Comparison of ENCODE assay signal across 9 mouse cellular contexts in the genomic region with DNA sequence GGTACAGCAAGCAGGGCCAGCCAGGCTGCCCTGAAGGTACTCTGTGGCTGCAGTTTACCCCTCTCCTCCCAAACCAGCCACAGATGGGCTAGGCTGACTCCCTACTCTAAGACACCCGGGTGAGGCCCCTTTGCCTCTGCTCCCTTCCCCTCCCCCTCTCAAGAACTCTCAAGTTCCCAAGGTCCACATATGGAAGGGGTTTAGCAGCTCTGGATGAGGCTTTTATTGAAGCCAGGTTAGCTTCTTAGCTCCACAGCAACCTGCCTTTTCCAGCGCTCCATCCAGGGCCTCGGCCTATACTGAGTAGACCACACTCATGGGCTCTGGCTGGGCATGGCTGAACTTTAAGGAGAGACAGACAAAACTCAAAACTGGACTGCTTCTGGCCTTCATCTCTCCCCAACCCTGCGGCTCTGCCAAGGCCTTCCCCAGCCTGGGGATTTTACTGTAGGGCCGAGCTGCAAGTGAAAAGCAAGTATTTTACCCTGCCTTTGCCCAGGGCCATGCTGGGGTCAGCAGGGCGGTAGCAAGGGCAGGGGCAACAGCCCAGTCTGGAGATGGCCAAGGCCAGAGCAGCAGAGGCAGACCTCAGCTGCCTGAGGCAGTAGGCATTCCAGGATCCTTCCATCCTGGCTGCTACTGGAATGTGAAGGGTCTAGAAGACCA. TPM values are rescaled to one million over a fixed set of nuclear protein-coding genes. Genes with fewer than 3 reads are reported as not detected.
A peak's percentile ranks its signal among the peaks of the same experiment; 100 is the strongest.
DNase-seq lines count a peak whose midpoint lies in the region; ATAC-seq lines count a peak whose summit lies in the region.
"Had no signal": no experiment of that assay in that cellular context is flagged by ENCODE, and none has a peak within 500 bp of the region (broad histone marks: within the 10 kb centered on the region; RNA-seq: fewer than 3 reads in every experiment).

No protein-coding gene starts in this region.

- H3K4me2 ChIP-seq in hindbrain, embryonic 14.5 days (replicated peaks) = no peak overlapping the region
- H3K4me2 ChIP-seq in midbrain, embryonic 15.5 days = no peak overlapping the region
- H3K4me2 ChIP-seq: liver, embryonic 12.5 days had no signal

- no peak overlapping the region for H3K4me3 ChIP-seq in heart, embryonic 10.5 days
- no peak overlapping the region for H3K4me3 ChIP-seq in hindbrain, embryonic 14.5 days (replicated peaks; ENCODE audit: low read length)
- H3K4me3 ChIP-seq in midbrain, embryonic 15.5 days = no peak overlapping the region
- H3K4me3 ChIP-seq: liver, embryonic 12.5 days had no signal

- H3K9ac ChIP-seq in hindbrain, embryonic 14.5 days = no peak overlapping the region
- H3K9ac ChIP-seq in midbrain, embryonic 15.5 days = no peak overlapping the region
- H3K9ac ChIP-seq: liver, embryonic 12.5 days had no signal

- H3K36me3 ChIP-seq in heart, embryonic 10.5 days = peaks cover 19% of the 10 kb centered on the region; the same call in 1 of the 2 replicates
- H3K36me3 ChIP-seq in hindbrain, embryonic 14.5 days (replicated peaks; ENCODE audit: control insufficient read depth, insufficient read depth) = peaks cover 28% of the 10 kb centered on the region
- 0 out of 2 replicates have a peak, but pooled peaks cover 1% of the 10 kb centered on the region for H3K36me3 ChIP-seq in midbrain, embryonic 15.5 days (replicated peaks)
- H3K36me3 ChIP-seq: liver, embryonic 12.5 days had no signal

- no peaks in the 10 kb centered on the region for H3K9me3 ChIP-seq in heart, embryonic 10.5 days
- H3K9me3 ChIP-seq in hindbrain, embryonic 14.5 days (ENCODE audit: control insufficient read depth, low read length) = no peaks in the 10 kb centered on the region
- H3K9me3 ChIP-seq in midbrain, embryonic 15.5 days = no peaks in the 10 kb centered on the region
- H3K9me3 ChIP-seq: liver, embryonic 12.5 days had no signal

- no peak for DNase-seq in heart, embryonic 10.5 days (ENCODE audit: low spot score)
- DNase-seq in heart, postnatal 25 days (ENCODE audit: low spot score) = no peak
- DNase-seq in embryo, embryonic 9.5 days (ENCODE audit: extremely low spot score) = peak; percentile 44
- DNase-seq in hindbrain, embryonic 14.5 days (ENCODE audit: low spot score) = no peak
- DNase-seq in yolk sac, embryonic 10.5 days (ENCODE audit: low spot score) = no peak
- no peak for DNase-seq in layer of hippocampus, adult 18-20 months (ENCODE audit: low spot score in 2 of 2)

- ATAC-seq in hindbrain, embryonic 14.5 days (ENCODE audit: low FRiP score) = no peak
- ATAC-seq in midbrain, embryonic 15.5 days (replicated peaks) = no peak
- ATAC-seq in monocyte, adult 5-6 weeks (replicated peaks; ENCODE audit: insufficient number of reproducible peaks, low FRiP score, low TSS enrichment, poor library complexity, severe bottlenecking) = no peak
- ATAC-seq: liver, embryonic 12.5 days had no signal

- peaks cover 70% of the 10 kb centered on the region for H3K4me1 ChIP-seq in heart, embryonic 10.5 days
- 0 out of 2 replicates have a peak, but pooled peaks cover 2% of the 10 kb centered on the region for H3K4me1 ChIP-seq in hindbrain, embryonic 14.5 days (replicated peaks; ENCODE audit: control insufficient read depth, insufficient read depth, low read length)
- peaks cover 2% of the 10 kb centered on the region; the same call in 1 of the 2 replicates for H3K4me1 ChIP-seq in midbrain, embryonic 15.5 days
- H3K4me1 ChIP-seq: liver, embryonic 12.5 days had no signal

- H3K27me3 ChIP-seq in heart, embryonic 10.5 days (ENCODE audit: insufficient read depth, poor library complexity, severe bottlenecking) = no peaks in the 10 kb centered on the region
- no peaks in the 10 kb centered on the region for H3K27me3 ChIP-seq in hindbrain, embryonic 14.5 days (ENCODE audit: control insufficient read depth, insufficient read depth, low read length)
- no peaks in the 10 kb centered on the region for H3K27me3 ChIP-seq in midbrain, embryonic 15.5 days (replicated peaks)
- H3K27me3 ChIP-seq: liver, embryonic 12.5 days had no signal

- 65% methylated on average over 6 of the region's 6 CpGs for whole genome bisulfite sequencing in heart, embryonic 10.5 days
- 75% methylated on average over 6 of the region's 6 CpGs for WGBS in hindbrain, embryonic 14.5 days
- 74% methylated on average over 6 of the region's 6 CpGs for WGBS in midbrain, embryonic 15.5 days

- intact Hi-C loops in heart, postnatal 25 days (cut with DNase I) = no loop called here

- H3K27ac ChIP-seq in heart, embryonic 10.5 days = peak overlapping the region; percentile 84
- peak overlapping the region; percentile 38; the same call in 1 of the 2 replicates for H3K27ac ChIP-seq in hindbrain, embryonic 14.5 days
- H3K27ac ChIP-seq in midbrain, embryonic 15.5 days = peak overlapping the region; percentile 49; the same call in 1 of the 2 replicates
- H3K27ac ChIP-seq: liver, embryonic 12.5 days had no signal

RNA-seq across cellular contexts. Expression of a gene that starts 23.3 kb away (rescaled TPM):
- 120 and 129 TPM in 2 replicates for polyA plus RNA-seq in heart, embryonic 10.5 days (2016; fragmentation: Nextera tagmentation; extraction: Ambion mirVana)
- total RNA-seq in heart, postnatal 25 days (2021) = 10 to 100 TPM; 51.1 to 57.1 TPM
- 110 TPM in 2 replicates for polyA plus RNA-seq in hindbrain, embryonic 14.5 days (2014; fragmentation: Nextera tagmentation; extraction: Ambion mirVana)
- polyA plus RNA-seq in midbrain, embryonic 15.5 days (2015; fragmentation: Nextera tagmentation; extraction: Ambion mirVana) = 103 and 109 TPM in 2 replicates
- total RNA-seq in monocyte, adult 5-6 weeks (2017) = 6.4 to 10.2 TPM (median 8.2 TPM) in 3 replicates
- 10 to 100 TPM; 31.8 to 32.6 TPM for total RNA-seq in layer of hippocampus, adult 18-20 months (2021)

RNA-seq across cellular contexts. Expression of a gene that starts 31.2 kb away (rescaled TPM):
- polyA plus RNA-seq in heart, embryonic 10.5 days (2016; fragmentation: Nextera tagmentation; extraction: Ambion mirVana) = 27.9 and 34.5 TPM in 2 replicates
- total RNA-seq in heart, postnatal 25 days (2021) = 10 to 100 TPM; 11.6 to 14.8 TPM
- polyA plus RNA-seq in hindbrain, embryonic 14.5 days (2014; fragmentation: Nextera tagmentation; extraction: Ambion mirVana) = 32.0 and 36.0 TPM in 2 replicates
- 22.3 and 23.1 TPM in 2 replicates for polyA plus RNA-seq in midbrain, embryonic 15.5 days (2015; fragmentation: Nextera tagmentation; extraction: Ambion mirVana)
- total RNA-seq in monocyte, adult 5-6 weeks (2017) = 1.9 to 5.8 TPM (median 2.8 TPM) in 3 replicates
- 10 to 100 TPM; 10.1 to 12.4 TPM for total RNA-seq in layer of hippocampus, adult 18-20 months (2021)
